Mouse (Mus musculus) heart, embryonic 14.5 days (tissue): ENCODE data around the gene Pbxip1. TPM values are rescaled to one million over a fixed set of nuclear protein-coding genes. Genes with fewer than 3 reads are reported as not detected.

Source experiments
- ATAC-seq: fragments of 200-750 bp; cut with Nextera tagmentation; 2 replicates; pipeline ENCODE4 v1.8.0; 2017; ENCODE audit warnings: low read depth, moderate TSS enrichment; ENCODE audit not compliant: insufficient number of reproducible peaks, insufficient read depth, low FRiP score
- H3K27ac ChIP-seq, 2 experiments: fragments of 200-500 bp in 1 of 2; fragments of 300-500 bp in 1 of 2; sonication (generic) in 1 of 2; replicated peaks in 1 of 2; 2 replicates each; pipeline ENCODE4 v1.5.1; 2012 to 2014; ENCODE audit warnings: low read depth in 2 of 2, low read length in 2 of 2, control low read depth in 1 of 2, mild to moderate bottlenecking in 1 of 2, mixed read lengths in 1 of 2; ENCODE audit not compliant: control insufficient read depth in 1 of 2, insufficient read depth in 1 of 2
- H3K27me3 ChIP-seq: fragments of 300-500 bp; sonication (generic); 2 replicates; pipeline ENCODE4 v1.6.1; 2014; ENCODE audit warnings: mild to moderate bottlenecking, low read length, control low read depth; ENCODE audit not compliant: control insufficient read depth, insufficient read depth
- H3K36me3 ChIP-seq: fragments of 300-500 bp; sonication (generic); 2 replicates; pipeline ENCODE4 v1.6.1; 2014; ENCODE audit warnings: mild to moderate bottlenecking, control low read depth, low read length, mixed read lengths; ENCODE audit not compliant: control insufficient read depth, insufficient read depth
- H3K4me1 ChIP-seq, 2 experiments: fragments of 200-500 bp in 1 of 2; fragments of 300-500 bp in 1 of 2; sonication (generic) in 1 of 2; 2 replicates each; pipeline ENCODE4 v1.6.1; 2012 to 2014; ENCODE audit warnings: low read length in 2 of 2, control low read depth in 1 of 2, mixed read lengths in 1 of 2; ENCODE audit not compliant: control insufficient read depth in 2 of 2, insufficient read depth in 2 of 2
- H3K4me2 ChIP-seq: fragments of 300-500 bp; sonication (generic); 2 replicates; pipeline ENCODE4 v1.6.1; 2014; ENCODE audit warnings: mild to moderate bottlenecking, low read length
- H3K4me3 ChIP-seq, 2 experiments: fragments of 200-500 bp in 1 of 2; fragments of 300-500 bp in 1 of 2; sonication (generic) in 1 of 2; 2 replicates each; pipeline ENCODE4 v1.5.1; 2012 to 2014; ENCODE audit warnings: low read length in 2 of 2, mild to moderate bottlenecking in 2 of 2, control low read depth in 1 of 2, low read depth in 1 of 2, moderate library complexity in 1 of 2; ENCODE audit not compliant: control insufficient read depth in 1 of 2, insufficient read depth in 1 of 2
- H3K9ac ChIP-seq: fragments of 300-500 bp; sonication (generic); 2 replicates; pipeline ENCODE4 v1.6.1; 2014; ENCODE audit warnings: mild to moderate bottlenecking, low read length
- H3K9me3 ChIP-seq: fragments of 300-500 bp; sonication (generic); 2 replicates; pipeline ENCODE4 v1.6.1; 2016; ENCODE audit warnings: low read length, control low read depth; ENCODE audit not compliant: control insufficient read depth
- WGBS: fragments of 180-500 bp; shearing (Covaris S2); extraction: QIAGEN DNeasy Blood & Tissue Kit; methylation state at CpG from one replicate; pipeline ENCODE4 v1.1.7; 2014; 5-methylcytosine and 5-hydroxymethylcytosine counted together
- polyA plus RNA-seq: library from polyadenylated mRNA; unstranded; fragments of >200 nt; fragmentation: Nextera tagmentation; extraction: Ambion mirVana; gene quantifications from 2 replicates; pipeline ENCODE4 v1.2.1, GENCODE M21; 2014

Pbxip1 gene
- polyA plus RNA-seq, 1 experiment from 2014 or later: 37.3 TPM

- Histone ChIP-seq H3K9me3 (no peaks in the 10 kb centered on the region), H3K4me3 (peak overlapping the region; percentile 54 to 75), H3K27me3 (no peaks in the 10 kb centered on the region), H3K36me3 (peaks cover 44% of the 10 kb centered on the region), H3K9ac (peak overlapping the region; percentile 75), H3K4me1 (peaks cover 8 to 16% of the 10 kb centered on the region in 2 experiments), H3K4me2 (peak overlapping the region; percentile 72), H3K27ac (peak overlapping the region; percentile 70 to 74)
- 27% methylated on average over 5 of the region's 5 CpGs for WGBS
- no peak for ATAC-seq
Measured at GRCm38 (mm10) chr3:89437269-89437668, 763 bp downstream of the Pbxip1 start.

GRCm38 (mm10) chr3:89440691-89441090 is 4.2 kb downstream of the Pbxip1 start:
- H3K9me3 ChIP-seq: no peaks in the 10 kb centered on the region
- no peak overlapping the region for H3K4me3 ChIP-seq
- ATAC-seq: no peak
- H3K4me2 ChIP-seq: no peak overlapping the region
- peaks cover 48% of the 10 kb centered on the region for H3K36me3 ChIP-seq
- H3K27ac ChIP-seq: no peak overlapping the region
- peaks cover 8 to 16% of the 10 kb centered on the region in 2 experiments for H3K4me1 ChIP-seq
- no peak overlapping the region for H3K9ac ChIP-seq
- H3K27me3 ChIP-seq: no peaks in the 10 kb centered on the region
- WGBS: 87% methylated on average over 2 of the region's 2 CpGs

DNA sequence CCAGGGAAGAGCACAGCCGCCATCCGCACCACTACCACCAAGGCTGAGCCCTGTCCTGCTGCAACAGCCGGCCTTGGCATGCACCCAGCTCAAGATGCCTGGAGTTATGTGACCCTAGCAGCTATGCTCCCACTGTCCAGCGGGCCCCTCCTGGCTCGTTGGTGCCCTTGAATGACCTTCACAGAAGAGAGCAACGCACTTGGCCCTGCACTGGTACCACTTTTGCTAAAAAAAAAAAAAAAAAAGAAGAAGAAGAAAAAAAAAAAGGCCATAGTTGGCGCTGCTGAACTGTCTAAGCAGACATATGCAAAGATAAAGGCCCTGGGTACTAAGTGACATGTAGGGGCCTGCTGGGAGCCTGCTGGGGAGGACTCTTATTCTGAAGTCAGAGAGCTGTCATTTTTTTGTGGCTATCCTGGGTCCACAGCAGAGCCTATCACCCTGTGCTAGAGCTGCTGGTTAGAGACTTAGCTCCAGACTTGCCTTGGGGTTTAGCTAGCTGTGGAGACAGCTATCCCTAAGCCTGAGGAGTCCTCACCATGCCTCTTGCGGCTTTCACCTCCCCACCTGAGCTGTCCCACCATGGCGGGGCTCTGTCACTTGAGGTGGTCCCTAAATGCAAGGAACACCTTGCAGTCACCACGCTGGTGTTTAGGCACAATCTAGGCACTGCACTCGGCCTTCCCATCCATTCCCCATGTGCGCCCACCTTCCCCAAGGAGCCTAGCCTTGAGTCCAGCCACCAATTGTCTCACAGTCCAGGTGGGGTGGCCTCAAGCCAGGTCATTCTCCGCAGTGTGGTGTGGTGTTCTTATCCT is 12.4 kb downstream of the Pbxip1 start:
- H3K9ac ChIP-seq: peak overlapping the region; percentile 62
- peak overlapping the region; percentile 90 to 91 for H3K27ac ChIP-seq
- H3K36me3 ChIP-seq: peaks cover 42% of the 10 kb centered on the region
- WGBS: 32% methylated on average over 13 of the region's 13 CpGs
- H3K4me1 ChIP-seq: peaks cover 27 to 29% of the 10 kb centered on the region in 2 experiments
- H3K4me3 ChIP-seq: no peak overlapping the region
- H3K9me3 ChIP-seq: no peaks in the 10 kb centered on the region
- peak; percentile 59 for ATAC-seq
- H3K4me2 ChIP-seq: peak overlapping the region; percentile 38
- H3K27me3 ChIP-seq: no peaks in the 10 kb centered on the region

GRCm38 (mm10) chr3:89449541-89449940 is 13.0 kb downstream of the Pbxip1 start:
- Histone ChIP-seq H3K9ac (peak overlapping the region; percentile 62), H3K27ac (peak overlapping the region; percentile 89 to 91), H3K4me1 (peaks cover 27 to 29% of the 10 kb centered on the region in 2 experiments), H3K36me3 (peaks cover 37% of the 10 kb centered on the region), H3K4me3 (no peak overlapping the region), H3K9me3 (no peaks in the 10 kb centered on the region), H3K4me2 (peak overlapping the region; percentile 38), H3K27me3 (no peaks in the 10 kb centered on the region)
- WGBS: 31% methylated on average over 7 of the region's 7 CpGs
- no peak for ATAC-seq

GRCm38 (mm10) chr3:89451916-89452315 is 15.4 kb downstream of the Pbxip1 start:
- no peaks in the 10 kb centered on the region for H3K9me3 ChIP-seq
- no peak overlapping the region for H3K27ac ChIP-seq
- H3K4me1 ChIP-seq: peaks cover 29 to 31% of the 10 kb centered on the region in 2 experiments
- no peak overlapping the region for H3K4me2 ChIP-seq
- no peaks in the 10 kb centered on the region for H3K27me3 ChIP-seq
- H3K4me3 ChIP-seq: no peak overlapping the region
- peaks cover 13% of the 10 kb centered on the region for H3K36me3 ChIP-seq
- no peak for ATAC-seq
- H3K9ac ChIP-seq: no peak overlapping the region
- WGBS: 78% methylated on average over 1 of the region's 1 CpGs

DNA sequence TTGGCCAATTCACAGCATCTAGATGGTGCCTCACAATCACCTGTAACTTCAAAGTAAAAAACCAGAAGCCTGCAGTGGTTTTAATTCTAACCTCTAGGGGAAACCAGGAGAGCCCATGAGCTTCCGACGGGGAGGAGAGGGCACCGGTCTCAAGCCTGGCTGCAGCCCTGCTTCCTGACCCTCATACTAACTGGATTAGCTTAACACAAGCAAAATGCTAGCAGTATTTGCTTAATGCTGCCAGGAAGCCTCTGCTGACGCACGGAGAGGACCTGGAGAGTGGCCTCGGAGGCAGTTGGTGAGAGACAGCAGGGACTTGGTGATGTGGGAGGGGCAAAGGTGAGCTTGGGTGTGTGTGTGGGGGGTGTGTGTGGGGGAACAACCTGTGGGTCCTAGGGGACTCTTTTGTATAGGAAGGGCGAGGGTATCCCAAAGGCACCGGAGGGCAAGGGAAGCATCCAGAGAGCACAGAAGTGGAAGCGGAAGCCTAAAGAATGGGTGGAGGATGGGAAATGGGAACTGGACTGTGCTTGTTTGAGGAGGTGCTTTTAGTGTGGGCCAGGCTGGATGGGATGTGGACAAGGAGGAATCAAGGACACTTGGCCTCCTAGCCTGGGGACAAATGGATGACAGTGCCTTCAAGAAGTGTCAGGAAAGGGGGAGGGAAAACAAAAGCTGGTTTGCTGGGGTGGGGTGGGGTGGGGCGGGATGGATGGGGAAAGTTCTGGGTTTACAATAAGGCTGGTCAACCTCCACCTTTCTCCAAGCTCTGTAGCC is 18.1 kb downstream of the Pbxip1 start, which contains the start of gene Pmvk:
TSS of gene Pmvk (plus strand) at position 141 of the 777 bp plus-strand sequence.
- H3K4me3 ChIP-seq: no peak within 1 kb of the TSS
- no peak for ATAC-seq
- H3K9ac ChIP-seq: no peak within 1 kb of the TSS
- H3K36me3 ChIP-seq: 0 out of 2 replicates have a peak, but pooled peaks cover 4% of the 10 kb centered on the region
- H3K27ac ChIP-seq: no peak within 1 kb of the TSS
- no peak within 1 kb of the TSS for H3K4me2 ChIP-seq
- H3K9me3 ChIP-seq: no peaks in the 10 kb centered on the region
- peaks cover 20 to 27% of the 10 kb centered on the region in 2 experiments; a peak in 3 of 4 replicates for H3K4me1 ChIP-seq
- H3K27me3 ChIP-seq: no peaks in the 10 kb centered on the region
- 51% methylated on average over 10 of the region's 10 CpGs for WGBS

- H3K36me3 ChIP-seq: no peaks in the 10 kb centered on the region
- H3K9ac ChIP-seq: no peak overlapping the region
- no peaks in the 10 kb centered on the region for H3K9me3 ChIP-seq
- ATAC-seq: no peak
- no peak overlapping the region for H3K27ac ChIP-seq
- H3K4me2 ChIP-seq: no peak overlapping the region
- no peak overlapping the region for H3K4me3 ChIP-seq
- WGBS: 88% methylated on average over 1 of the region's 1 CpGs
- peaks cover 15 to 29% of the 10 kb centered on the region in 2 experiments; a peak in 3 of 4 replicates for H3K4me1 ChIP-seq
- H3K27me3 ChIP-seq: no peaks in the 10 kb centered on the region
Measured at GRCm38 (mm10) chr3:89455786-89456285, 19.3 kb downstream of the Pbxip1 start.
